Mouse (Mus musculus) kidney, postnatal 25 days (tissue): ENCODE measurements around the gene Fsd1l.
"Not testable (repeated sequence)": the region's sequence is repeated elsewhere in the genome, so short reads cannot be mapped to it uniquely, and the experiment has no call there.

Source experiments
- DNase-seq, 2 experiments: peaks; one replicate each; pipeline ENCODE4 v3.0.0; 2021; ENCODE audit warnings: mixed read lengths in 2 of 2

The Fsd1l gene

DNA sequence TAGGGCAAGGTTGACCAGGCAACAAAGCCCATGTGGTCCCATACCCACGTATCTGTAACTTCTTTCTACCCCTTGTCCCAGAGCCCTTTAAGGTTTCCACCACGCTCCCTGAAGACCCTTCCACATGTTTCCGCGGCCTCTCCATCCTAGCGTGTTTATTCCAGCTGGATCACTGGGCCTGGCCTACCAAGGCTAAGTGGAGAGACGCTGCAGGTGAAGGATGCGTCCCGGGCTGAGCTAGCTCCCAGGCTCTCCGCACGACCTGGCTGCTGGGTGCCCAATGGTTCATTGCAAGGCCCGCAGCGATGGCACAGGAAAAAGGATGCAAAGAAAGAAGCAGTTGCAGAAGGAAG is 332 bp upstream of the Fsd1l start:
- DNase-seq = no peak

GRCm38 (mm10) chr4:53632011-53632349 is 709 bp downstream of the Fsd1l start:
- no peak for DNase-seq

DNA sequence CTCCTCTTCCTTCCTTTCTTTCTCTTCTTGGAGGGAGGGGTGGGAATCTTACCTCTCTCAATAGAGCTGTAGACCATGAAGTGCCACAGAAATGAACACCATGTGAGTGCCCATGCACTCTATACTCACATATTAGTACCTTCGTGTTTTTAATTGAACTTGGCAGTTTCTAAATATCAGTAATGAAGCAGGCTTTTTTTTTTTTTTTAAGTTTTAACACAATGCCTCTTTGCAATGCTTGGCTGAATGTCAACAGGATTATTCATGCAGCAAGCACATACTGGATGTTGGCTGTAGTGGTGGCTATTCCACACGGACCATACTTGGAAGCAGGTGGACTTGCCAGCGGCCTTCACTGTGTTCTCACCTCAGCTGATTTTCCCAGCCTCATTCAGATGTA is 4.1 kb downstream of the Fsd1l start:
- no peak for DNase-seq

DNA sequence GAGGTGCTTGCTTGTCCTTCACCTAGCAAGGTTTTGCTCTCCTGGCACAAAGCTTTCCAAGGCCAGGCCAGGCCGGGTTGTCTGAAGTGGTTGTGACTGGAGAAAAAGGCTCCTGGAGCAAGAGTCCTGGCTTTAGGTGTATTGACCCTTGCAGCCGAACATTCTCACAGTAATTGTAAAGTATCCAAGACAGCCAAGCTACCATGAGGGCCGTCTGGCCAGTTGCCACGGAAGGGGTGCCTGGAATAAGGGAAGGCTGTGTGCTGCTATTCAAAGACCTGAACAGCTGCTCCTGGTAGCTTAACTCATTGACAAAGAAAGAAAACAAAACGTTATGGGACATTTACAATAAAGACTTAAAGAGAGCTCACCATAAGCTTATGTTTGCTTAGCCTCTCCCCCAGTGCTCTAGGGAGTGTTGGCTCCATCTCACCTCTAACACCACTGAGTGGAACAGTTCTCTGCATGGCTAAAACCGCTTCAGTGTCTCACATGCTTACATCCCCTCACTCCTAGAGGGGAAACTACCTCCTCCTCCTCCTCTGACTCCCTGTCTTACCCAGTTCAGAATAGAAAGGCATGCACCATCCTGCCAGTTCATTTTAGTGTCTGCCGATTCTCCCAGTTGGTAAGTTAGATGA is 6.1 kb downstream of the Fsd1l start:
- DNase-seq = no peak

DNA sequence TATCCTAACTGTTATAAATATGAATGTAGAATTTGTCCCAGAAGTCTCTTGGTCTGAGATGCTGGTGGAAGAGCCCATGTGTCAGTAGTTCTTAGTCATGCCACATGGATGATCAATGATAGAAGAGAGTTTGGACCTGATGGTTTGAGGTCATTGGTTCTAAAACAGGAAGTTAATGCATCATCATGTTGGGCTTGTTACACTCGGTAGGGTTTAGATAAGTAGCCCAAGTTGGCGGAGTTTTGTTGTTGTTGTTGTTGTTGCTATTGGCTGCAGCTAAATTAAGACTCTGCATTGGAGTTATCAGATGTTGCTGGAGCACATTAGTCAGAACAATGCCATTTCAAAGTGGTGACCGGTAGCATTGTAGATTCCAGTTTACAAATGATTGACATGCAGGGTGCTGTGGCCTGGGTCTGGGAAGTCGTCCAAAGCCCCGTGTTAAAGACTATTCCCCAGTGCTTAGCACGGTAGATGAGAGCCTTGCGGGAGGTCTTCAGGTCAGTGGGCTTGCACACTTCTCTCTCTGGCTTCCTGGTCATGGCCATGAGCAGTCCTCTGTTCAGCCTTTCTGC is 7.4 kb downstream of the Fsd1l start:
- DNase-seq = no peak

DNA sequence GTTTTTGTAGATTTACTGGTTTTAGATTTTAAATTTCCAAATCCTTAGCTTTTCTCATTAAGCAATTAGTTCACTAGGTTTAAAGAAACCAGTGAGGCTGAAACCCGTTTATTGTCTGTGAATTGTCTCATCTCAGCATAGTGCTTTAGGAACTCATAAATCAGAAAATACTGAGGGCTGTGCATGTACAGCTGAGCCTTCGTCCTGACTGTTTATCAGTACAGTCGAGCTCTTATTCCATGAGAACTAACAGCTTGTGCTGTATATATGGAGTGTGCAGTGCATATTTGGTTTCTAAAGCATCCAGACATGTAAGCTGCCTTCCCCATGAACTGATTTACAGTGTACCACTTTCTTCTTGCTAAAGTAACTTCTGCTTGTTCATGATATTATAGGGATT is 26.8 kb downstream of the Fsd1l start:
- no peak for DNase-seq

- no peak for DNase-seq
Measured at GRCm38 (mm10) chr4:53660711-53661110, 29.4 kb downstream of the Fsd1l start.

DNA sequence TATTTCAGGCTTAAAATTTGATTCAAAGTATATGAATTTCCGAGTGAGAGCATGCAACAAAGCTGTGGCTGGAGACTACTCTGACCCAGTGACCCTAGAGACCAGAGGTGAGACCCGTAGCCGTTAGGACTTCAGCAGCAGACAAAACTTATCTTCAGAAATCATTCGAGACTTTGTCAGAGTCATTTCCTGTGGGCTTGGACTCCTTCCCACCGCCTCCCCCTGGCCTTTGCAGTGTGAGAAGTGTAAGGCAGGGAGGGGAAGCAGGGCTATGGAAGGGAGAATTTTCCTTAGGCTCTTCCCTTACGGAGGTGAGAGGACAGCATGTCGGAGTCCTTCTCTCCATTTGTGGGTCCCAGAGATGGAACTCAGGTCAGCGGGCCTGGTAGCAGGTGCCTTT is 50.8 kb downstream of the Fsd1l start:
- peak in 1 of 2 experiments; percentile 9 for DNase-seq

DNA sequence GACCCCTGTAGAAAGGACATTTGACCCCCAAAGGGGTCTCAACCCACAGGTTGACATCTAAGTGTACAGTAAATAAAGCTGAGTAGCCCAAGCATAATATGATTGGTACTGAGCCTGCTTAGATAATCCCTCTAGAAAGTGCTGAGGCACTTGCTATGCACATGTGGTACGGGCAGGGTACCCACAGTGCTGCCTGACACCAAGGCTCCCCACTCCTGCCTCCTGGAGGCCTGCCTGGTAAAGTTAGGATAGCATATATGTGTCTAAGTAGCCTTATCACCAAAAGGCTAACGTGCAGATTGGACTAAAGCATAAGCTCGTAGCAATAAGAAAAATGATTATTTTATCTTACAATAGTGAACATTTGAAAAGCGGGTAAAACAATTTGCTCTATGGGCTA is 57.7 kb downstream of the Fsd1l start:
- no peak for DNase-seq

DNA sequence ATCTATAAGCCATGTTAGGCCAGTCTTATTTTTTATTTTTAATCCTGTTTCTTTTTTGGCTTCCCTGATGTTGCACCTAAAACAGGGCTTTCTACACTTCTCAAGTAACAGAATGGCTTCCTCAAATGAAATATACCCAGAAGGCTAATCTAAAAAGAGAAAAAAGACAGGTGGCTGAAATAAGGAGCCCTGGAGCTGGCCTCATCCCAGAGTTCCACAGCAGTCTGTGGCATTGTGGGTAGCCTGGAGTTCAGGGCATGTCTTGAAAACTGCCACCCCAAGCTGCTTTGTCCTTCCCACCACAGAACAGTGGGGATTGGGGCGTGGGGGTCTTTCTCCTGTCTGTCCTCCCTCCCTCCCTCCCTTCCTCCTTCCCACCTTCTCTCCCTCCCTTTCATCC is 60.1 kb downstream of the Fsd1l start:
- no peak for DNase-seq

GRCm38 (mm10) chr4:53709166-53709565 is 77.9 kb downstream of the Fsd1l start:
- DNase-seq = not testable (repeated sequence)

DNA sequence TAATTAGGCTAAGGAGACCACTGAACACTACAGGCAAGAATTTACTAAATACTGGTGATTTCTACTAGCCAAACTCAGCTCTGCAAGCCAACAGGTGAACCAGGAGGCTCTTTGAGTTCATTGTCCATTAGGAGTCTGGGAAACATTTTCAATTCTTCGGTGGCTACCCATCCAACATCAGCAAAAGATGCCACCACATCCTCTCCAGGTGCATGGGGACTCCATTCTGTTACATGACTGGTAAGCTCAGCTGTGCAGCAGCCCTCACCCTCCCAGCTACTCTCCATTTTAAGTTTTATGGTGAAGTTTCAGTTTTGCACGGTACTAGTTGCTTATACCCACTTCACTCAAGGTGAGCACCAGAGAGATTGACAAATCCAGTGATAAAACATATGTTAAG is 78.8 kb downstream of the Fsd1l start:
- DNase-seq = no peak

- no peak for DNase-seq
Measured at GRCm38 (mm10) chr4:53710555-53711328, 79.5 kb downstream of the Fsd1l start.

- DNase-seq = no peak
Measured at GRCm38 (mm10) chr4:53713704-53714050, 82.4 kb downstream of the Fsd1l start, which contains the start of gene Fktn. Gene Fktn (plus strand): TSS chr4:53713998.

GRCm38 (mm10) chr4:53714051-53714814 is 83.0 kb downstream of the Fsd1l start:
- DNase-seq = peak; percentile 95 to 96

- peak in 1 of 2 experiments; percentile 13 for DNase-seq
Measured at GRCm38 (mm10) chr4:53715977-53716376, 84.7 kb downstream of the Fsd1l start.

DNA sequence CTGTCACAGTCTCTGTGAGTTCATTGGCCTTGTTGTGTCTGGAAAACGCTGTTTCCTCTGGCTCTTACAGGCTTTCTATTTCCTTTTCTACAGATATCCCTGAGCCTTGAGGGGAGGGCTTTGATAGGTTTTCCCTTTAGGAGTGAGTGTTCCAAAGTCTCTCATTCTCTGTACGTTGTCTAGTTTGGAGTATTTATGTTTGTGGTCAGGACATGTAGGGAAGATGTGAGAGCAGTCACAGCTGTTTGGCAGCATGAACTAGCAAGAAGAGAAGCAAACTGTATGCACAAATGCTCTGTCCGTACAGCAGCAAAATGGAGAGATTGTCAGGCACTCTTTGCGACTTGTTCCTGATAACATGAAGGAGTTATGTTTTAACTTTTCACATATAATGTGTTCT is 86.3 kb downstream of the Fsd1l start:
- no peak for DNase-seq

DNA sequence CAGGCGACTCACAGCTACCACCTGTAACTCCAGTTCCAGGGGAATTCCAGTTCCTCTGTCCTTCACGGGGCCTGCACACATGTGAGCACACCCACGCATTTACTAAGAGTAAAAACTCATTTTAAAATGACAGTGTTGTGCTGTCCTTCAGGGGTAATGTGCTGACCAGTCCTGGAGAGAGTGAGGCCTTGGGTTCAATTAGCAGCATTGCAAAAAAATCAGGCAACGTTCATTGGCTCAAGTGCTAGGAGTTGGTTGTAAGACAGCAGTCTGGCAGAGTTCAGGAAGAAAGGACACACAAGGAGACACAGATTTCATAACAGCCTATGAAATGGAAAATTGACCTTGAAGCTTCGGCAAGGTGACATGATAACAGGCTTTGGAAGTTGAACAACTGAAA is 87.0 kb downstream of the Fsd1l start:
- DNase-seq = no peak

- DNase-seq = no peak
Measured at GRCm38 (mm10) chr4:53722506-53722905, 91.2 kb downstream of the Fsd1l start.

GRCm38 (mm10) chr4:53726100-53726499 is 94.8 kb downstream of the Fsd1l start:
- DNase-seq = not testable (repeated sequence)

GRCm38 (mm10) chr4:53728121-53728520 is 96.8 kb downstream of the Fsd1l start:
- DNase-seq = no peak

- peak in 1 of 2 experiments; percentile 69 for DNase-seq
Measured at GRCm38 (mm10) chr4:53738956-53739616, 107.8 kb downstream of the Fsd1l start.

- no peak for DNase-seq
Measured at GRCm38 (mm10) chr4:53749831-53750230, 118.6 kb downstream of the Fsd1l start.
